Mouse (Mus musculus): ENCODE results near the gene Aacs. TPM values are rescaled to one million over a fixed set of nuclear protein-coding genes. Genes with fewer than 3 reads are reported as not detected.
"Not testable (repeated sequence)": the region's sequence is repeated elsewhere in the genome, so short reads cannot be mapped to it uniquely, and the experiment has no call there.

Gene Aacs
- total RNA-seq, 2 experiments from 2014 or later, result 2.8 to 3.3 TPM

- H3K4me3 ChIP-seq, result no peak overlapping the region
- DNase-seq, result no peak
- intact Hi-C loops (cut with DNase I), result no loop called here
- TF ChIP-seq CTCF (IDR thresholded peaks at IDR 0.05), result no peak
- no peak overlapping the region for H3K27ac ChIP-seq
Measured at GRCm38 (mm10) chr5:125487375-125488115, 11.9 kb downstream of the Aacs start.

- DNase-seq, result peak; percentile 54
- intact Hi-C loops (cut with DNase I), result no loop called here
- TF ChIP-seq CTCF (IDR thresholded peaks at IDR 0.05), result peak; percentile 57
- no peak overlapping the region for H3K4me3 ChIP-seq
- H3K27ac ChIP-seq, result no peak overlapping the region
Measured at GRCm38 (mm10) chr5:125488116-125488455, 12.5 kb downstream of the Aacs start.

- intact Hi-C loops (cut with DNase I); H3K27ac ChIP-seq; H3K4me3 ChIP-seq; DNase-seq: not testable (repeated sequence)
Measured at GRCm38 (mm10) chr5:125488953-125489352, 13.3 kb downstream of the Aacs start.

- peak; percentile 87 for DNase-seq
- intact Hi-C loops (cut with DNase I), result no loop called here
- Histone ChIP-seq H3K27ac (peak overlapping the region; percentile 80), H3K4me3 (no peak overlapping the region)
- no peak for TF ChIP-seq CTCF (IDR thresholded peaks at IDR 0.05)
Measured at GRCm38 (mm10) chr5:125491107-125491506, 15.5 kb downstream of the Aacs start.

GRCm38 (mm10) chr5:125492379-125493092 is 16.9 kb downstream of the Aacs start:
- intact Hi-C loops (cut with DNase I), result no loop called here
- H3K27ac ChIP-seq, result peak overlapping the region; percentile 61; the same call in 1 of the 2 replicates
- no peak for TF ChIP-seq CTCF (IDR thresholded peaks at IDR 0.05)
- peak; percentile 60 for DNase-seq
- H3K4me3 ChIP-seq, result no peak overlapping the region

GRCm38 (mm10) chr5:125493093-125493423 is 17.4 kb downstream of the Aacs start:
- peak overlapping the region; percentile 61; the same call in 1 of the 2 replicates for H3K27ac ChIP-seq
- no peak for DNase-seq
- TF ChIP-seq CTCF (IDR thresholded peaks at IDR 0.05), result no peak
- H3K4me3 ChIP-seq, result no peak overlapping the region
- intact Hi-C loops (cut with DNase I), result no loop called here

GRCm38 (mm10) chr5:125495655-125496054 is 20.0 kb downstream of the Aacs start:
- no peak for TF ChIP-seq CTCF (IDR thresholded peaks at IDR 0.05)
- intact Hi-C loops (cut with DNase I), result no loop called here
- no peak overlapping the region for H3K4me3 ChIP-seq
- peak overlapping the region; percentile 70 for H3K27ac ChIP-seq
- DNase-seq, result peak; percentile 83

- DNase-seq, result peak; percentile 79
- peak; percentile 77 for TF ChIP-seq CTCF (IDR thresholded peaks at IDR 0.05)
- intact Hi-C loops (cut with DNase I), result no loop called here
- no peak overlapping the region for H3K4me3 ChIP-seq
- H3K27ac ChIP-seq, result no peak overlapping the region
Measured at GRCm38 (mm10) chr5:125497821-125498600, 22.4 kb downstream of the Aacs start.

- no peak overlapping the region for H3K4me3 ChIP-seq
- DNase-seq, result no peak
- intact Hi-C loops (cut with DNase I), result no loop called here
- no peak overlapping the region for H3K27ac ChIP-seq
- TF ChIP-seq CTCF (IDR thresholded peaks at IDR 0.05), result no peak
Measured at GRCm38 (mm10) chr5:125501505-125501904, 25.9 kb downstream of the Aacs start.

GRCm38 (mm10) chr5:125502186-125502585 is 26.6 kb downstream of the Aacs start:
- no peak for DNase-seq
- intact Hi-C loops (cut with DNase I), result no loop called here
- Histone ChIP-seq H3K27ac (no peak overlapping the region), H3K4me3 (no peak overlapping the region)
- TF ChIP-seq CTCF (IDR thresholded peaks at IDR 0.05), result no peak

GRCm38 (mm10) chr5:125503628-125504027 is 28.0 kb downstream of the Aacs start:
- TF ChIP-seq CTCF (IDR thresholded peaks at IDR 0.05), result no peak
- H3K4me3 ChIP-seq, result no peak overlapping the region
- DNase-seq, result no peak
- no peak overlapping the region for H3K27ac ChIP-seq
- intact Hi-C loops (cut with DNase I), result no loop called here

- Histone ChIP-seq H3K4me3 (no peak overlapping the region), H3K27ac (no peak overlapping the region)
- DNase-seq, result no peak
- TF ChIP-seq CTCF (IDR thresholded peaks at IDR 0.05), result no peak
- intact Hi-C loops (cut with DNase I), result no loop called here
Measured at GRCm38 (mm10) chr5:125504692-125505091, 29.1 kb downstream of the Aacs start.

- TF ChIP-seq CTCF (IDR thresholded peaks at IDR 0.05), result no peak
- no peak overlapping the region for H3K4me3 ChIP-seq
- intact Hi-C loops (cut with DNase I), result no loop called here
- no peak overlapping the region for H3K27ac ChIP-seq
- DNase-seq, result no peak
Measured at GRCm38 (mm10) chr5:125505968-125506367, 30.4 kb downstream of the Aacs start.

Measured in gastrocnemius, adult 2 months (tissue).